ENCODE assay signal across 11 mouse cellular contexts in genomic region chr1:156630965-156631364, GRCm38 (mm10). TPM values are rescaled to one million over a fixed set of nuclear protein-coding genes. Genes with fewer than 3 reads are reported as not detected.
DNase-seq lines count a peak whose midpoint lies in the region; ATAC-seq and TF ChIP-seq lines count a peak whose summit lies in the region.
"Had no signal": no experiment of that assay in that cellular context is flagged by ENCODE, and none has a peak within 500 bp of the region (broad histone marks: within the 10 kb centered on the region; RNA-seq: fewer than 3 reads in every experiment).

No protein-coding gene starts in this region.

- no peaks in the 10 kb centered on the region for H3K27me3 ChIP-seq in heart, adult 2 months (ENCODE audit: control insufficient read depth, insufficient read depth, low read length)
- no peaks in the 10 kb centered on the region for H3K27me3 ChIP-seq in midbrain, postnatal 0 days (ENCODE audit: insufficient read depth, low read length)
- no peaks in the 10 kb centered on the region for H3K27me3 ChIP-seq in midbrain, embryonic 13.5 days
- no peaks in the 10 kb centered on the region for H3K27me3 ChIP-seq in midbrain, embryonic 10.5 days (ENCODE audit: low read depth, poor library complexity, severe bottlenecking)

- H3K4me3 ChIP-seq in heart, adult 2 months: no peak overlapping the region
- H3K4me3 ChIP-seq in midbrain, postnatal 0 days (ENCODE audit: low read depth, low read length): no peak overlapping the region
- no peak overlapping the region for H3K4me3 ChIP-seq in midbrain, embryonic 13.5 days (replicated peaks)
- no peak overlapping the region for H3K4me3 ChIP-seq in bone marrow macrophage, adult 2 months (ENCODE audit: insufficient read depth, low read length)
- no peak overlapping the region for H3K4me3 ChIP-seq in midbrain, embryonic 10.5 days
- H3K4me3 ChIP-seq: erythroblast, embryonic 14.5 days had no signal

- intact Hi-C loops in heart, adult 2 months (cut with DNase I): loop anchor here (5.0 kb wide), 3 partner anchors 49 to 544 kb away; no protein-coding TSS in a partner anchor
- intact Hi-C loops in heart, postnatal 36 days (cut with DNase I): loop anchor here (5.0 kb wide), 1 partner anchor 74 kb away; the partner anchor contains the start of gene Abl2

- H3K79me2 ChIP-seq in heart, adult 2 months (replicated peaks; ENCODE audit: control insufficient read depth, insufficient read depth, low read length): no peaks in the 10 kb centered on the region

- no peak overlapping the region for H3K9ac ChIP-seq in heart, adult 2 months (ENCODE audit: low read depth, low read length)
- H3K9ac ChIP-seq in midbrain, postnatal 0 days (replicated peaks; ENCODE audit: low read length, poor library complexity, severe bottlenecking): no peak overlapping the region
- H3K9ac ChIP-seq in midbrain, embryonic 13.5 days (replicated peaks): no peak overlapping the region

- H3K4me2 ChIP-seq in midbrain, postnatal 0 days (ENCODE audit: low read depth, low read length, poor library complexity, severe bottlenecking): no peak overlapping the region
- H3K4me2 ChIP-seq in midbrain, embryonic 13.5 days (replicated peaks): no peak overlapping the region

- no peak for TF ChIP-seq EP300 in heart, adult 2 months (IDR thresholded peaks at IDR 0.05; ENCODE audit: insufficient read depth, low read depth, low read length)

- no peak for DNase-seq in heart, adult 2 months
- DNase-seq in heart, postnatal 36 days: no peak
- DNase-seq in midbrain, postnatal 0 days (ENCODE audit: low spot score): no peak
- peak; percentile 49 for DNase-seq in thymus, postnatal 14 days
- DNase-seq in yolk sac, embryonic 10.5 days (ENCODE audit: low spot score): no peak
- no peak for DNase-seq in midbrain, embryonic 10.5 days (ENCODE audit: low spot score)
- DNase-seq: cerebellum, adult 9-11 months; gastrocnemius, postnatal 36 days had no signal

- no peak for ATAC-seq in midbrain, postnatal 0 days (ENCODE audit: low FRiP score)
- ATAC-seq in midbrain, embryonic 13.5 days: no peak

- H3K27ac ChIP-seq in heart, adult 2 months: no peak overlapping the region
- H3K27ac ChIP-seq in midbrain, postnatal 0 days (ENCODE audit: low read depth, low read length): no peak overlapping the region
- no peak overlapping the region for H3K27ac ChIP-seq in midbrain, embryonic 13.5 days
- H3K27ac ChIP-seq in bone marrow macrophage, adult 2 months (ENCODE audit: insufficient read depth, low read depth, low read length): no peak overlapping the region
- no peak overlapping the region for H3K27ac ChIP-seq in midbrain, embryonic 10.5 days (replicated peaks)

- no peaks in the 10 kb centered on the region for H3K36me3 ChIP-seq in heart, adult 2 months (ENCODE audit: control insufficient read depth, insufficient read depth, low read length)
- peaks cover 22% of the 10 kb centered on the region for H3K36me3 ChIP-seq in midbrain, postnatal 0 days (ENCODE audit: insufficient read depth, low read length)
- H3K36me3 ChIP-seq in midbrain, embryonic 13.5 days: peaks cover 63% of the 10 kb centered on the region
- peaks cover 76% of the 10 kb centered on the region for H3K36me3 ChIP-seq in midbrain, embryonic 10.5 days

- H3K9me3 ChIP-seq in midbrain, postnatal 0 days (ENCODE audit: low read length): no peaks in the 10 kb centered on the region
- no peaks in the 10 kb centered on the region for H3K9me3 ChIP-seq in midbrain, embryonic 13.5 days
- H3K9me3 ChIP-seq in midbrain, embryonic 10.5 days (replicated peaks): no peaks in the 10 kb centered on the region

- TF ChIP-seq POLR2A in heart, adult 2 months (IDR thresholded peaks at IDR 0.05; ENCODE audit: insufficient read depth, low read depth, low read length): no peak
- TF ChIP-seq POLR2A in bone marrow macrophage, adult 2 months (IDR thresholded peaks at IDR 0.05; ENCODE audit: borderline replicate concordance, low read depth, low read length): no peak

- no peaks in the 10 kb centered on the region; the same call in 1 of the 2 replicates for H3K4me1 ChIP-seq in heart, adult 2 months (ENCODE audit: control insufficient read depth, insufficient read depth, low read length)
- no peaks in the 10 kb centered on the region for H3K4me1 ChIP-seq in midbrain, postnatal 0 days (ENCODE audit: insufficient read depth, low read length)
- H3K4me1 ChIP-seq in midbrain, embryonic 13.5 days (replicated peaks): no peaks in the 10 kb centered on the region
- H3K4me1 ChIP-seq in bone marrow macrophage, adult 2 months (ENCODE audit: control insufficient read depth, insufficient read depth, low read length): no peaks in the 10 kb centered on the region
- no peaks in the 10 kb centered on the region for H3K4me1 ChIP-seq in midbrain, embryonic 10.5 days

- TF ChIP-seq CTCF in heart, adult 2 months (IDR thresholded peaks at IDR 0.05): peak; percentile 61
- TF ChIP-seq CTCF in midbrain, postnatal 0 days (IDR thresholded peaks at IDR 0.05): peak; percentile 62
- 0 out of 2 replicates have a peak, but pooled peaks have one; percentile 17 for TF ChIP-seq CTCF in bone marrow macrophage, adult 2 months (IDR thresholded peaks at IDR 0.05; ENCODE audit: low read depth, low read length)

RNA-seq across cellular contexts. Expression of gene Tor3a, which starts 43.2 kb away (rescaled TPM):
- total RNA-seq in heart, adult 2 months (2021): 10 to 100 TPM in 1 of 2 experiments, 1 to 10 TPM in 1; 8.3 to 11.6 TPM
- polyA plus RNA-seq in heart, adult 2 months (2012; rRNA removed): 8.9 and 11.8 TPM in 2 replicates
- 10 to 100 TPM; 10.8 to 14.2 TPM for total RNA-seq in heart, postnatal 36 days (2021)
- 2.6 and 3.3 TPM in 2 replicates for total RNA-seq in midbrain, postnatal 0 days (2014; rRNA removed)
- 3.1 and 3.5 TPM in 2 replicates for polyA plus RNA-seq in midbrain, postnatal 0 days (2015; fragmentation: Nextera tagmentation; extraction: Ambion mirVana)
- polyA plus RNA-seq in midbrain, embryonic 13.5 days (2015; fragmentation: Nextera tagmentation; extraction: Ambion mirVana): 2.4 and 3.4 TPM in 2 replicates
- 68.8 and 79.4 TPM in 2 replicates for polyA plus RNA-seq in bone marrow macrophage, adult 2 months (2012; ENCODE audit: insufficient read depth, insufficient read length, missing spikeins)
- polyA plus RNA-seq in midbrain, embryonic 10.5 days (2016; fragmentation: Nextera tagmentation; extraction: Ambion mirVana): 6.1 and 6.9 TPM in 2 replicates
- polyA plus RNA-seq: erythroblast, embryonic 14.5 days had no signal
